Mouse (Mus musculus) gastrocnemius, adult 18-20 months (tissue): ENCODE measurements around the gene Iqgap2. TPM values are rescaled to one million over a fixed set of nuclear protein-coding genes. Genes with fewer than 3 reads are reported as not detected.

Experiments
- DNase-seq: peaks from one replicate; pipeline ENCODE4 v3.0.0; 2021; ENCODE audit warnings: low spot score
- total RNA-seq, 2 experiments: library from RNA; stranded (reverse); gene quantifications; 2 replicates each; pipeline ENCODE4 v1.2.3; 2021

Gene Iqgap2
- total RNA-seq, 2 experiments from 2014 or later, result 1.0 to 1.5 TPM

GRCm38 (mm10) chr13:95584898-95585297, 306.8 kb downstream of the Iqgap2 start:
- no peak for DNase-seq

- DNase-seq, result no peak
Measured at GRCm38 (mm10) chr13:95583237-95584189, 308.2 kb downstream of the Iqgap2 start.

- no peak for DNase-seq
Measured at GRCm38 (mm10) chr13:95581850-95582249, 309.9 kb downstream of the Iqgap2 start.

GRCm38 (mm10) chr13:95578016-95578697, 313.6 kb downstream of the Iqgap2 start:
- no peak for DNase-seq

Other genes with a start within 250 kb of the Iqgap2 start
- gene F2rl2, start 195.1 kb downstream of the Iqgap2 start, total RNA-seq, result not detected
- gene Gm20075, start 189.5 kb upstream of the Iqgap2 start, total RNA-seq, result 1 to 10 TPM; 8.7 to 9.6 TPM
- gene Gm17190, start 190.1 kb upstream of the Iqgap2 start, total RNA-seq, result not detected
- under 1 TPM; 0.21 to 0.26 TPM for gene Sv2c, start 240.7 kb upstream of the Iqgap2 start, total RNA-seq